Mouse (Mus musculus) CH12.LX (cell line): ENCODE measurements around the gene Tssk6.

Source experiments
- NRF1 ChIP-seq: IDR thresholded peaks from 2 replicates; pipeline ENCODE4 v1.6.1; 2014; ENCODE audit warnings: low read depth, mild to moderate bottlenecking, inconsistent platforms, low read length, improper control_type of control experiment, moderate library complexity
- USF2 ChIP-seq: conservative IDR thresholded peaks from 2 replicates; pipeline ENCODE4 v1.6.1; 2011; ENCODE audit warnings: low read depth, low read length, improper control_type of control experiment

- TF ChIP-seq NRF1 (no peak), USF2 (no peak)
Observed at GRCm38 (mm10) chr8:69923986-69924385, 22.0 kb downstream of the Tssk6 start.
